Mouse (Mus musculus) liver, embryonic 12.5 days (tissue): ENCODE data around the gene Synj2. TPM values are rescaled to one million over a fixed set of nuclear protein-coding genes. Genes with fewer than 3 reads are reported as not detected.

Experiments used
- ATAC-seq: fragments of 200-750 bp; cut with Nextera tagmentation; 2 replicates; pipeline ENCODE4 v1.8.0; 2017; ENCODE audit warnings: moderate number of reproducible peaks, mild to moderate bottlenecking, moderate library complexity
- H3K27ac ChIP-seq: fragments of 300-500 bp; sonication (generic); 2 replicates; pipeline ENCODE4 v1.5.1; 2016; ENCODE audit warnings: mild to moderate bottlenecking
- H3K27me3 ChIP-seq: fragments of 300-500 bp; sonication (generic); replicated peaks from 2 replicates; pipeline ENCODE4 v1.6.1; 2016; ENCODE audit warnings: mild to moderate bottlenecking, moderate library complexity
- H3K36me3 ChIP-seq: fragments of 300-500 bp; sonication (generic); 2 replicates; pipeline ENCODE4 v1.6.1; 2016; ENCODE audit warnings: mild to moderate bottlenecking, moderate library complexity
- H3K4me1 ChIP-seq: fragments of 300-500 bp; sonication (generic); 2 replicates; pipeline ENCODE4 v1.6.1; 2016
- H3K4me2 ChIP-seq: fragments of 300-500 bp; sonication (generic); 2 replicates; pipeline ENCODE4 v1.6.1; 2016; ENCODE audit warnings: mild to moderate bottlenecking, moderate library complexity
- H3K4me3 ChIP-seq: fragments of 300-500 bp; sonication (generic); 2 replicates; pipeline ENCODE4 v1.5.1; 2016; ENCODE audit warnings: mild to moderate bottlenecking, moderate library complexity
- H3K9ac ChIP-seq: fragments of 300-500 bp; sonication (generic); 2 replicates; pipeline ENCODE4 v1.6.1; 2016; ENCODE audit warnings: mild to moderate bottlenecking, moderate library complexity
- H3K9me3 ChIP-seq: fragments of 300-500 bp; sonication (generic); replicated peaks from 2 replicates; pipeline ENCODE4 v1.6.1; 2016; ENCODE audit warnings: mild to moderate bottlenecking, moderate library complexity
- WGBS: fragments of 180-500 bp; shearing (Covaris S2); methylation state at CpG from one replicate; pipeline ENCODE4 v1.1.7; 2016; ENCODE audit not compliant: insufficient replicate concordance; 5-methylcytosine and 5-hydroxymethylcytosine counted together
- polyA plus RNA-seq: library from polyadenylated mRNA; unstranded; fragments of >200 nt; fragmentation: Nextera tagmentation; extraction: Ambion mirVana; gene quantifications from 2 replicates; pipeline ENCODE4 v1.2.1, GENCODE M21; 2016

Synj2 gene
- 1.6 and 1.8 TPM in 2 replicates for polyA plus RNA-seq

DNA sequence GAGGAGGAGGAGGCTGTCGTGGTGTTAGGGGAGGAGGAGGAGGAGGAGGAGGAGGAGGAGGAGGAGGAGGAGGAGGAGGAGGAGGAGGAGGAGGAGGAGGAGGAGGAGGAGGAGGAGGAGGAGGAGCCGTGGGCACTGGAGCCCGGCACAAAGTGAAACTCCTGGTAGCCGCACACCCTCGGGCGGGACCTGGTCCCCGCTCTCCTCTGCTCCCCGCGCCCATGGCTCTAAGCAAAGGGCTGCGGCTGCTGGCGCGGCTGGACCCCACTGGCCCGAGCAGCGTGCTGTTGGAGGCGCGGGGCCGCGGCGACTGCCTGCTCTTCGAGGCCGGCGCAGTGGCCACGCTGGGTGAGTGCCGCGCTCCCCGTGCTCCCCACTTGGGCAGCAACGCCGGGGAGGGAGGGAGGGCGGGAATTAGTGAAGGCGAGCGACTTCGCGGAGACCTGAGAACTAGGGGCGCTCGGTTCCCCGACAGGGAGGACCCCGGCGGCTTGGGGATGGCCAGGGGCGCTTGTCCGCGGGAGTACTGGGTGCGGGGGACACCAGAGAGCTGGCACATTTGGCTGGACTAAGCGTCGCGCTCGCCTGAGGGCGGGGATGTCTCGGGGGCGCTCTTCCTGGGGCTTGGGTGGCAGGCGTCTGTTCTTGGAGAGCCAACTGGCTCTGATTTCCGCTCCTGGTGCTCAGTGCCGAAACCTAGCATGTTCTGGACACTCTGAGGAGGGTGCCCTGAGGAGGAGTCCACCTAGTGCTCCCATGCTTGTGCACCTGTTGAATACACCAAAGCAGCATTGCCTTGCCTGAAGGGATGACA is at the start of gene Synj2:
Synj2 (plus strand) TSS at position 51 of the 814 bp plus-strand sequence.
- 3% methylated on average over 44 of the region's 52 CpGs for WGBS
- H3K27me3 ChIP-seq = peaks cover 54% of the 10 kb centered on the region
- peak within 1 kb of the TSS; percentile 71 for H3K9ac ChIP-seq
- no peaks in the 10 kb centered on the region for H3K36me3 ChIP-seq
- ATAC-seq = peak; percentile 71
- H3K4me1 ChIP-seq = peaks cover 14% of the 10 kb centered on the region
- H3K27ac ChIP-seq = peak within 1 kb of the TSS; percentile 51; the same call in 1 of the 2 replicates
- no peaks in the 10 kb centered on the region for H3K9me3 ChIP-seq
- H3K4me2 ChIP-seq = peak within 1 kb of the TSS; percentile 91
- peak within 1 kb of the TSS; percentile 69 for H3K4me3 ChIP-seq

DNA sequence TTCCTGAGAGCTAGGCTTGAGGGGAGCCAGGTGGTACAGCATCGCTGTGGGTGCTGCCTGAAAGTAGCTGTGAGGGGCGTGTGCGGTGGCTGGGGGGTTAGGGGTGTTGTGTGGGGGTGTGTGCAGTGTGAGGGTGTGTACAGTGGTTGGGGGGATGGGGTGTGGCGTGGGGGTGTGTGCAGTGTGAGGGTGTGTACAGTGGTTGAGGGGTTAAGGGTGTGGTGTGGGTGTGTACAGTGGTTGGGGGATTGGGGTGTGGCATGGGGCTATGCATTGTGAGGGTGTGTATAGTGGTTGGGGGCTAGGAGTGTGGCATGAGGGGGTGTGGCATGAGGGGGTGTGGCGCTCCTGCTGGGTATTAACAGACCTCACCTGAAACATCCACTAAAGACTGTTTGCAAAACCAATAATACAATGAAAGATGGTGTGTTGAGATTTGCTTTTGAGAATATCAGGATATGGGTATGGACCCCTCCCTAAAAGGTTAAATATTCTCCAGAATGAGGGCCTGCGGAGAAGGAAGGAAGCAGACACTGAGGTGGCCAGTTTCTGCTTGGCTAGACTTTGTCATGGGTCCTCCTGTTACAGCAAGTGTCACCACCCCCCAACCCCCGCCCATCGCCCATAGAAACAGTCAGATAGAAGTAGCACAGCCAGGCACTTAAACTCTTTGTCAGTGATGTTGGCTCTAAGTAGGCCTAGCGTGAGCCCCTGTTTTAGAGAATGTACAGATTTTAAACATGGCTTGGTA is 49.0 kb upstream of the Synj2 start:
- Histone ChIP-seq H3K27me3 (no peaks in the 10 kb centered on the region), H3K4me2 (no peak overlapping the region), H3K9me3 (no peaks in the 10 kb centered on the region), H3K9ac (no peak overlapping the region), H3K4me3 (no peak overlapping the region), H3K4me1 (peaks cover 68% of the 10 kb centered on the region), H3K36me3 (peaks cover 34% of the 10 kb centered on the region), H3K27ac (peak overlapping the region; percentile 79)
- WGBS = 58% methylated on average over 9 of the region's 9 CpGs
- ATAC-seq = peak; percentile 36

DNA sequence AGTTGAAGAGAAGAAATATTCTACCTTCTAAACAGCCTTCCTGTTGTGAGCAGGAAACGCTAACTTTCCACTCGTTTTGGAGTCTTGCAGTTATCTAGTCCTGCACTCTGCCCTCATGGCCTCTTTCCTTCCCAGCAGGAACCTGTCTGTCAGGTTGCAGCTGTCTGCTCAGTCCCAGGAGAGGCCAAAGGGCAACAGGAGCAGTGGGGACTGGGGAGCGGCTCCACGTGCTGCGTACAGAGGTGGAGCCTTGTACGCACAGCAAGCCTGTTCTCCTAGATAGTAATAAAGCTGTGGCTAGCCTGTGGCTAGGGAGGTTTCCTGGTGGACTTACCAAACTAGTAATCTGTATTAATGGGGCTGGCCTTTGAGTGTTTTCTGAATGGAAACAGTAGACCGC is 48.0 kb upstream of the Synj2 start:
- peaks cover 60% of the 10 kb centered on the region for H3K4me1 ChIP-seq
- H3K4me2 ChIP-seq = peak overlapping the region; percentile 23
- H3K27ac ChIP-seq = peak overlapping the region; percentile 79
- no peak overlapping the region for H3K9ac ChIP-seq
- H3K4me3 ChIP-seq = no peak overlapping the region
- peaks cover 34% of the 10 kb centered on the region for H3K36me3 ChIP-seq
- H3K27me3 ChIP-seq = no peaks in the 10 kb centered on the region
- ATAC-seq = peak; percentile 87
- no peaks in the 10 kb centered on the region for H3K9me3 ChIP-seq
- 6% methylated on average over 7 of the region's 7 CpGs for WGBS

DNA sequence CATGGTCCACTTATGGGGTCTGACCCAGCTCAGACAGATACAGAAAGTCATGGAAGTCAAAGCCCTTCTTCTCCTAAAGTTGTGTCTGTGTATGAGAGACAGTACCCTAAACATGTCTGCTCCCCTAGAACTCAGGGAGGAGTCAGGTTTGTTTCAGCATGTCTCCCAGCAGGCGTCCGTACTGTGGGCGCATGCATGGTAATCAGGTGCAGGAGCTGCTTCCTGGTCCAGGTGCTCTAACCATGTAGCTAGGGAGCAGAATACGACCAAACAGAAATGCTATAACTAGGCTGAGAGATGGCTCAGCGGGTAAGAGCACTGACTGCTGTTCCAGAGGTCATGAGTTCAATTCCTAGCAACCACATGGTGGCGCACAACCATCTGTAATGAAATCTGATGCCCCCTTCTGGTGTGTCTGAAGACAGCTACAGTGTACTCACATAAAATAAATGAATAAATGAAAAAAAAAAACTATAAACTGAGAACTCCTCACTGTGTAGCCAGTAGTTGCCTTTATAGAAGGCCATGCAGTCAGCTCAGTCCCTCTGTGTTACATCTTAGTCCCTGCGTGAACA is 47.4 kb upstream of the Synj2 start:
- no peaks in the 10 kb centered on the region for H3K27me3 ChIP-seq
- ATAC-seq = peak; percentile 13; the same call in 1 of the 2 replicates
- no peak overlapping the region for H3K4me3 ChIP-seq
- no peak overlapping the region for H3K9ac ChIP-seq
- peaks cover 58% of the 10 kb centered on the region for H3K4me1 ChIP-seq
- 55% methylated on average over 7 of the region's 7 CpGs for WGBS
- H3K27ac ChIP-seq = peak overlapping the region; percentile 79
- H3K36me3 ChIP-seq = peaks cover 34% of the 10 kb centered on the region
- H3K9me3 ChIP-seq = no peaks in the 10 kb centered on the region
- H3K4me2 ChIP-seq = peak overlapping the region; percentile 23

DNA sequence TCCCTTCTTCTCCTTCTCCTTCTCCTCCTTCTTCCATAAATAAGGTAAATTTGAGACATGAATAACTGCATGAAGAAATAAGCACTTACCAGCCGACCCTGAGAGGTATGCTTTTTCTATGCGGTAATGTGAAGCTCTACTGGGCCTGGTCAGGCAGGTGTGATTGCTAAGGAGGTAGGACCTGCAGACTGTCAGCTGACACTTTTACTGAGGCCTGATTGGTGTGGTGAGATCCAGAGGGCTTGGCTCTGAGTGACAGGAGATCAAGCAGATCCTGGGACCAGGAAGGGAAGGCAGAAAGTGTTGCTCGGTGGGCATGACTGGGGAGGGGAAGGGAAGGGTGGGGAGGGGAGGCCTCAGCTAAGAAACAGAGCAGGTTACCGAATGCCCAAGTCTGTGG is 45.0 kb upstream of the Synj2 start:
- Histone ChIP-seq H3K9ac (no peak overlapping the region), H3K4me3 (no peak overlapping the region), H3K27ac (no peak overlapping the region), H3K9me3 (no peaks in the 10 kb centered on the region), H3K4me2 (no peak overlapping the region), H3K27me3 (no peaks in the 10 kb centered on the region), H3K4me1 (peaks cover 39% of the 10 kb centered on the region), H3K36me3 (peaks cover 46% of the 10 kb centered on the region)
- WGBS = 62% methylated on average over 4 of the region's 4 CpGs
- ATAC-seq = no peak

DNA sequence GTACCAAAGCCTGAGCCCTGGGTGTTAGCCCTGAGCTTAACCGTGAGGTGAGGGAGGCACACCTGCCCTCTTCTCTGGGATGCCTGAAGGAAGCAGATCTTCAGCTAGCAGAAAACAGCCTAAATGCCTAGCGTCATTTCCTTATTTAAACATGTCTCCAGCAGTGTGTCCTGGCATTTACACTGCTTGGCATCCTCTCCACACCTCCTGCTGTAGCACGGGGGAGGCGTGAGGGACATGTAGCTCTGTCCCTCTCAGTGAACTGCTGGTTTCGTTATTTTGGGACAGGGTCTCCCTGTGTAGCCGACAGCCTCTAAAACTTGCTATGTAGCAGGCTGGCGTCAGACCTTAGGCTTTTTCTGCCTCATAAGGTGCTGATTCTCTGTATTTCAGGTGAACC is 44.5 kb upstream of the Synj2 start:
- no peaks in the 10 kb centered on the region for H3K27me3 ChIP-seq
- peaks cover 48% of the 10 kb centered on the region for H3K36me3 ChIP-seq
- ATAC-seq = no peak
- H3K27ac ChIP-seq = no peak overlapping the region
- H3K4me3 ChIP-seq = no peak overlapping the region
- H3K9ac ChIP-seq = no peak overlapping the region
- peaks cover 35% of the 10 kb centered on the region for H3K4me1 ChIP-seq
- no peak overlapping the region for H3K4me2 ChIP-seq
- no peaks in the 10 kb centered on the region for H3K9me3 ChIP-seq
- WGBS = 79% methylated on average over 7 of the region's 7 CpGs

DNA sequence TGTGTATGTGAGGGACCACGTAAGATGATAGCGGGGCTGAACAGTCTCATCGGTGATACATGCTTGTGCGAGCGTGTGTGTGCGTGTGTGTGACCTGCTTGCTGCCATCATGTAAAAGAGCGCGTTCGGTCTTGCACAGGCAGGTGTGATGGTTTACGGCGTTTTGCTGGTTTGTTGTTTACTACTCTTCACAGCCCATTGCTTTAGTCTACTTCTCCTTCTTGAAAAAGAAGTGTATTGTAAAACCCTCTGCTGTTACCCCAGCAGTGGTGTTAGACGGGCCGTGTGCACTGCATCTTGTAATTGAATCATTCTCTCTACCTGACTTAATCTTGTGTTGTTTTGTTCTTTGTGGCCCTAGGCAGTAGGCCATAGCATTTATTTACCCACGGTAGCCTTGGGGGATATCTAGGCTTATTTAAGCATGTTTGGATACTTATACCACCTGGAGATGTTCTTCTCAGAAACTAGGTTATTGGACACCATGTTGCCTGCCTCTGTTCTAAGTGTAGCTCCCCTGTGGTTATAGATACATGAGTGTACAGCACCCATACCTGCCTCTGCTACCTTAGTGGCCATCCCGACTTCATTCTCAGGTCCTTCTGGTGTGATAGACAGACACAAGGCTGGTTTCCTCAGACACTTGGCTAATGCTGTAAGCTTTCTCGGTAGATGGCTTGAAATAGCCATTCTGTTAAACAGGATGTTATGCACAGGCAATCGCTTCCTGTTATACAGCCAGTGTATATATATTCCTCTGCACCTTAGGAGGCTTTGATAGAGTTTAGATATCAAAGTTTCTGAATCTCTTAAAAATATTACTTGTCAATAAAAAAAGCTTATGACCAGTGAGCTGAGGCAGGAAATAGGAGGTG is 43.5 kb upstream of the Synj2 start:
- ATAC-seq = no peak
- no peak overlapping the region for H3K9ac ChIP-seq
- H3K9me3 ChIP-seq = no peaks in the 10 kb centered on the region
- no peak overlapping the region for H3K4me3 ChIP-seq
- no peaks in the 10 kb centered on the region for H3K27me3 ChIP-seq
- WGBS = 82% methylated on average over 17 of the region's 17 CpGs
- no peak overlapping the region for H3K27ac ChIP-seq
- H3K36me3 ChIP-seq = peaks cover 54% of the 10 kb centered on the region
- H3K4me1 ChIP-seq = peaks cover 25% of the 10 kb centered on the region
- no peak overlapping the region for H3K4me2 ChIP-seq

DNA sequence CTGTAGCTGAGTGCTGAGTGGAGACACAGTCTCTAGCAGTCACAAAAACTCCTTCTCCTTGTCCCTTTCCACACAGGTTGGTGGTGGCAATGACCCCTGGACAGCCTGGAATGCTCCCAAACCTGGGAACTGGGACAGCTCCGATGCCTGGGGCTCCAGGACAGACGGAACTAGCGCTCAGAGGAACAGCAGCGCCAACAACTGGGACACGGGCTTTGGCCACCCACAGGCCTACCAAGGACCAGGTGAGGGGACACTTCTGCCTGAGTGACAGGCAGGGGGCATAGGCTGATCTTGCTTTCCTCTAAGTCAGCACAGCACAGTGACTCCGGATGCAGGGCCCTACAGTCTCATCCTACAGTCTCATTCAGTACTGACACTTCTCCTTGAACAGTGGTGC is 41.8 kb upstream of the Synj2 start:
- WGBS = 85% methylated on average over 6 of the region's 6 CpGs
- H3K9ac ChIP-seq = no peak overlapping the region
- ATAC-seq = no peak
- no peak overlapping the region for H3K4me3 ChIP-seq
- H3K4me2 ChIP-seq = no peak overlapping the region
- no peak overlapping the region for H3K27ac ChIP-seq
- no peaks in the 10 kb centered on the region for H3K27me3 ChIP-seq
- H3K4me1 ChIP-seq = peaks cover 8% of the 10 kb centered on the region
- no peaks in the 10 kb centered on the region for H3K9me3 ChIP-seq
- peaks cover 67% of the 10 kb centered on the region for H3K36me3 ChIP-seq

DNA sequence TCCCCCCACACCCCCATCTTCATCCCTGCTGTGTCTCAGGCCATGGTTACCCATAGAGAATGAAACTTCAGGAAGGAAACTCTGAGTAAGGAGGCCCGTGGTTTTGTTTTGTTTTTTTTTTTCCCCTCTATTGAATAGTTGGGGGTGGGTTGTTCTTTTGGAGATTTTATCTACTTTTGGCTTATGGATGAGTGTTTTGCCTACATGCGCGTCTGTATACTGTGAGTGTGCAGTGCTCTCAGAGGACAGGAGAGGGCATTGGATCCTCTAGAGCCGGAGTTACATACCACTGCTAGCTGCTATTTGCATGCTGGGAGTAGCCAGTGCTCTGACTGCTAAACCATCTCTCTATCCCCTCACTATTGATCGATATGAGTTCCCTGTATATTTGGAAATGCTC is 39.7 kb upstream of the Synj2 start:
- Histone ChIP-seq H3K9ac (no peak overlapping the region), H3K4me1 (peaks cover 8% of the 10 kb centered on the region; the same call in 1 of the 2 replicates), H3K27me3 (no peaks in the 10 kb centered on the region), H3K9me3 (no peaks in the 10 kb centered on the region), H3K4me3 (no peak overlapping the region), H3K4me2 (no peak overlapping the region), H3K27ac (no peak overlapping the region), H3K36me3 (peaks cover 72% of the 10 kb centered on the region)
- 75% methylated on average over 5 of the region's 5 CpGs for WGBS
- ATAC-seq = no peak

DNA sequence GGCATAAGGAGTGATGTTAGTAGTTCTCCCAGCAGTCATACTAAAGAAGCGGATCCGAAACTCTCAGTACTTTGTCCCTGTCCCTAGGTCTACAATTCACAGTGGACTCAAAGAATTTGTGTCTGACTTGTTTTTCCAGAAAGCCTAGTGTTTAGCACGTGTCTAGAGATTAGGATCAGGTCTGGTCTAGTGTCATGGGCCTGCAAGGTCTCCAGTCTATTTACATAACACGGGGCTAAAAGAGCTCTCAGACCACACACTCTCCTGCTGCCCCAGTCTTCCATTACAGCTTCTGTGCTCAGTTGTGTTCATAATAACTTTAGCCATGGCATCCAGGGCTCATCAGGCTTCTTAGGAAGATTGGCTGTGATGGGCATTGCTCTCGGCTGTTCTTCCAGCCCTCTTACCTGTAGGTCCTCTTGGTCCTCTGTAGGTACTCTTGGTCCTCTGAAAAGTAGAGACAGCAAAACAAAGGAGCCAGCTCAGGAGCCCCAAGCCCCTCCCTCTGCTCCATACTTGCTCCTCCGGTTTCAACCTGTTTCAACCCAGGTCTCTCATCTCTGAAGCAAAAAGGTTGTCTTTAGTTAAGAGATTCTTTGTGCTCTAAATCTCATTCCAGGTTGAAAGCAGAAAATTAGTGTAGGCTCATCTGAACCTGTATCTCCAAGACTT is 37.3 kb upstream of the Synj2 start:
- peaks cover 8% of the 10 kb centered on the region; the same call in 1 of the 2 replicates for H3K4me1 ChIP-seq
- no peaks in the 10 kb centered on the region for H3K27me3 ChIP-seq
- WGBS = 67% methylated on average over 6 of the region's 6 CpGs
- no peak overlapping the region for H3K4me3 ChIP-seq
- H3K4me2 ChIP-seq = no peak overlapping the region
- H3K9me3 ChIP-seq = no peaks in the 10 kb centered on the region
- H3K9ac ChIP-seq = no peak overlapping the region
- H3K27ac ChIP-seq = no peak overlapping the region
- peaks cover 89% of the 10 kb centered on the region for H3K36me3 ChIP-seq
- no peak for ATAC-seq

DNA sequence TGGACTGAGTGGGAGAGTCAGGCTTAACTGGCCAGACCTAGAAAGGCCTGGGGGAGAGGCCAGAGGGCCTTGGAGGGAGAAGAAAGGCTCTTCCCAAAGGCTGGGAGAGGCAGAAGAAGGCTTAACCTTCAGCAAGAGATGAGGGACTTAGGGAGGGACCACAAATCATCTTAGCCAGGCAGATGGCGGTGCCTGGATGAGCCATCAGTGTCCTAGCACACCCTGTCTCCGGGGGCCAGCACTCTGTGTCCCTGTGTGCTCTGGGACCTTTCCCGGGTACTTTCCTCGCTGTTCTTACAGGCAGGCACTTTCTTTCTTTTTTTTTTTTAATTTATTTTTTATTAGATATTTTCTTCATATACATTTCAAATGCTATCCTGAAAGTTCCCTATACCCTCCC is 31.4 kb upstream of the Synj2 start:
- ATAC-seq = no peak
- no peak overlapping the region for H3K27ac ChIP-seq
- no peaks in the 10 kb centered on the region for H3K9me3 ChIP-seq
- H3K9ac ChIP-seq = no peak overlapping the region
- WGBS = 88% methylated on average over 4 of the region's 4 CpGs
- peaks cover 55% of the 10 kb centered on the region for H3K36me3 ChIP-seq
- H3K4me2 ChIP-seq = no peak overlapping the region
- H3K4me1 ChIP-seq = peaks cover 16% of the 10 kb centered on the region
- H3K4me3 ChIP-seq = no peak overlapping the region
- H3K27me3 ChIP-seq = no peaks in the 10 kb centered on the region
